Mouse (Mus musculus) gastrocnemius, adult 2 months (tissue): ENCODE results near the gene Cd7. TPM values are rescaled to one million over a fixed set of nuclear protein-coding genes. Genes with fewer than 3 reads are reported as not detected.

Experiments
- DNase-seq: peaks from one replicate; pipeline ENCODE4 v3.0.0; 2022
- H3K27ac ChIP-seq: fragments of 200-600 bp; 2 replicates; pipeline ENCODE4 v1.8.1; 2022; ENCODE audit warnings: mild to moderate bottlenecking
- H3K4me3 ChIP-seq: fragments of 200-600 bp; 2 replicates; pipeline ENCODE4 v1.8.1; 2022; ENCODE audit warnings: mild to moderate bottlenecking, moderate library complexity
- CTCF ChIP-seq: fragments of 200-600 bp; IDR thresholded peaks from 2 replicates; pipeline ENCODE4 v1.8.1; 2022; ENCODE audit warnings: antibody characterized with exemption, mild to moderate bottlenecking, moderate library complexity
- intact Hi-C: fragments of 180-260 bp; cut with DNase I; formaldehyde crosslinking; loops from one replicate; pipeline ENCODE4 v1.15.1; 2025
- total RNA-seq, 2 experiments: library from RNA; stranded (reverse); gene quantifications; 2 replicates each; pipeline ENCODE4 v1.2.3; 2021

Gene Cd7
- total RNA-seq, 2 experiments from 2014 or later: not detected

GRCm38 (mm10) chr11:120994741-120995140, 44.5 kb downstream of the Cd7 start:
- TF ChIP-seq CTCF: no peak
- no peak overlapping the region for H3K4me3 ChIP-seq
- intact Hi-C loops: no loop called here
- no peak for DNase-seq
- no peak overlapping the region; the same call in 1 of the 2 replicates for H3K27ac ChIP-seq

GRCm38 (mm10) chr11:120993586-120993985, 45.6 kb downstream of the Cd7 start:
- peak overlapping the region; percentile 100 for H3K27ac ChIP-seq
- TF ChIP-seq CTCF: no peak
- peak overlapping the region; percentile 94 for H3K4me3 ChIP-seq
- intact Hi-C loops: no loop called here
- DNase-seq: no peak

DNA sequence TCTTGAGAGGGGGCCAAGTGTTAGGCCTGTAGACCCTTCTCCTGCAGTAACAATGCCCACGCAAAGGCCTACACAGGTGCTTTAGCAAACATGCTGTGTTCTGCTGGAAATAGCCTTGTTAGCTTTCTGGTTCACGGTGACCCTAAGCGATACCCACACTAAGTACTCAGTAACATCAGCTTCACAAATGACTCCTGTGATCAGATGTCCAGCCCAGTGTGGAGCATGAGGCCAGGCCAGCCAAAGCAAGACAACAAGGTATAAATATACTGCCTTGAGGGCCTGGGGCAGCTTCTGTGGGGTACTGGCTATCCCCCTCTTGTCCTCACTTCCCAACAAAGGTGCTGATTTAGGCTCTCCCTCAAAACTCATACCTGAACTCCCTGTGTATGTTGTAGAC, 46.1 kb downstream of the Cd7 start:
- H3K4me3 ChIP-seq: peak overlapping the region; percentile 94
- intact Hi-C loops: no loop called here
- DNase-seq: peak; percentile 56
- H3K27ac ChIP-seq: peak overlapping the region; percentile 100
- no peak for TF ChIP-seq CTCF

GRCm38 (mm10) chr11:120991791-120992190, 47.4 kb downstream of the Cd7 start:
- Histone ChIP-seq H3K27ac (peak overlapping the region; percentile 100), H3K4me3 (peak overlapping the region; percentile 94)
- TF ChIP-seq CTCF: no peak
- DNase-seq: peak; percentile 68
- intact Hi-C loops: no loop called here

DNA sequence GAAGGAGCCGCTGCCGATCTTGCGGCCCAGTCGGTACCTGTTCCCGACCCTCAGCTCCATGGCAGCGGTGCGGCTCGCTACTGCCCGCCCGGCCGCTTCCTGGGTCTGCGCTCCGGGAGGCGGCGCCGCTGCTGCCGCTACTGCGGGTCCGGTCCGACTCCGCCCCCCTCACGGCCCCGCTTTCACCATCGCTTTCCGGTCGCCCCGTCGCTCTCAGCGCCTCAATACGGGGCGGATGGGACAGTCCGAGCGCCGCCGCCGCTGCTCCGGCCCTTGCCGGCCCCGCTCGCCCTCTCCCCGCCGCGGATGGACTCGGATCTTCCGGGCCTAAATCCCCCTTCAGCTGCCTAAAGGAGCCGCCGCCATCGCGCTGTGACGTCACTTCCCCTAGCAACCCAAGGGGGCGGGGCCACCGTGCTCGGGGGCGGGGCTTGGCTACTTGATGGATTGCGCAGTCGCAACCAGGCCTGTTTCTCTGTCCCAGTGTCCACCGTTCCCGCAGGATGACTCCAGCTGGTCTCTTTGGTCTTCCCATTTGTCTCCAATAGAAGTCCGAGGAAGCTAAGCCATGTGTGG, 48.2 kb downstream of the Cd7 start, which contains the start of gene Csnk1d:
TSS of gene Csnk1d (minus strand) at position 380 of the 576 bp plus-strand sequence.
- peak within 1 kb of the TSS; percentile 94 for H3K4me3 ChIP-seq
- peak within 1 kb of the TSS; percentile 100 for H3K27ac ChIP-seq
- TF ChIP-seq CTCF: 0 out of 2 replicates have a peak, but pooled peaks have one; percentile 1
- DNase-seq: peak; percentile 98
- intact Hi-C loops: no loop called here

DNA sequence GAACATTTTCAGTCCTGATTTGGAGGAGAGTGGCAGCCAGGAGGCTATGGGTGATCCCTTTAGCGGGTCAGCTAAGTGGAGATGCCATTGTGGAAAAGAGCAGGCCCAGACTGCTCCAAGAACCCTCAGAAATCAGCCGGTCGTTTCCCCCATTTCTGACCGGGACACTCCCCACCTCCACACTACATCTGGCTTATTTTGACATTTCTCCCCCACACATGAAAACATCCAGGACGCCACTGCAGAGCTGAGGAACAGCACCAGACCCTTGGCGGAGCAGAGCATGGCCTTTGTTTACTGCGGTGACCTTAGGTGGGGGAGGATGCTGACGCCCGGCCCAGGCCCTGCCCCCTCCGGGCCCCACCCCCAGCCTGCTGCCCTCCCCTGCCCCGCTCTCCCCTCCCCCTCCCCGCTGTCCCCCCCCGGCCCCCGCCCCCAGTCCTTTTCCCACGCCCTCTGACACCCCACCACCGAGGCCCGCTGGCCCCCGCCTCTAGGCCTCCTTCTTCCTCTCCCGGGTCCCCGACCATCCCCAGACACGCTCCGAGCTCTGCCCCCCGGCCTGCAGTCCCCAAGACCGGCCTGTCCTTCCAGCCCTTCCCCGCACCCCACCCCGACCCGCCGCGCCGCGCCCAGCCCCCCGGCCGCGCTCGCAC, 49.0 kb downstream of the Cd7 start:
- TF ChIP-seq CTCF: no peak
- DNase-seq: peak; percentile 78
- Histone ChIP-seq H3K4me3 (peak overlapping the region; percentile 94), H3K27ac (peak overlapping the region; percentile 100)
- intact Hi-C loops: no loop called here

- DNase-seq: no peak
- peak overlapping the region; percentile 100 for H3K27ac ChIP-seq
- peak overlapping the region; percentile 94 for H3K4me3 ChIP-seq
- TF ChIP-seq CTCF: no peak
- intact Hi-C loops: loop anchor here (10.0 kb wide), 1 partner anchor 85 kb away; no protein-coding TSS in a partner anchor
Measured at GRCm38 (mm10) chr11:120989523-120989922, 49.7 kb downstream of the Cd7 start.

DNA sequence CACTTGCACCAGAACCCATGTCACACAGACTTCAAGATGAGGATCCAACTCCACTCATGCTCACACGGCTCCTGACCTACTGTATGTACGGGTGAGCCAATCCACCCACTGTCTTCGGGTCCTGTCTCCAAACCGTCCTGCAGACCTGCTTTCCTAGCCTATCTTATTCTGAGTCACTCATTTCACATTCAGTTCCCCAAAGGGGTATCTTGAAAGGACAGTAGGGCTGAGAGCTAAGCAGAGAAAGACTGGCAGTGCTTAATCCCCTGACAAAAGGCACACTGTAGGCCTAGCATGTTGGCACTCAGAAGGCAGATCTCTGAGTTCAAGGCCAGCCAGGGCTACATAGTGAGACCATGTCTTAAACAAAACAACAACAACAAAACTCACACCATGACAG, 50.8 kb downstream of the Cd7 start:
- Histone ChIP-seq H3K4me3 (peak overlapping the region; percentile 94), H3K27ac (peak overlapping the region; percentile 100)
- intact Hi-C loops: loop anchor here (10.0 kb wide), 1 partner anchor 84 kb away; no protein-coding TSS in a partner anchor
- no peak for DNase-seq
- no peak for TF ChIP-seq CTCF

DNA sequence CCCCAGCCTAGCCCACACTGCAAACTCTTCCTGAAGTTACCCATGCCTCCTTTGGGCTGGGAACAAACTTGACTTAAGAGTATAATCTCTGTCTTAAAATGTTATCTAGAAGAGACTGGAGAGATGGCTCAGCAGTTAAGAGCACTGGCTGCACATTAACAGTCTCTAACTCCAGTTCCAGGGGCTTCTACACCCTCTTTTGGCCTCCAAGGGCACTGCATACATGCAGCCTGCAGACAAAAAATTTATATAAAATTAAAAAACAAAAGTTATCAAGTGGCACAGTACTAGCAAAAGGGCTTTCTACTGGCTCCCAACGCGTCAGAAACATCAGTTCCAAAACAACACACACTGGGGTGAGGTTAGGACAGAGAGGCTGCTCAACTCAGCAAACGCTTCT, 51.6 kb downstream of the Cd7 start:
- TF ChIP-seq CTCF: peak; percentile 56
- Histone ChIP-seq H3K27ac (peak overlapping the region; percentile 100), H3K4me3 (peak overlapping the region; percentile 26; the same call in 1 of the 2 replicates)
- intact Hi-C loops: loop anchor here (10.0 kb wide), 1 partner anchor 83 kb away; no protein-coding TSS in a partner anchor
- DNase-seq: no peak

Other genes starting within 250 kb of the Cd7 start
- gene Dus1l, start 243.0 kb downstream of the Cd7 start, total RNA-seq: 10 to 100 TPM; 31.2 to 31.5 TPM
- 10 to 100 TPM in 1 of 2 experiments, 1 to 10 TPM in 1; 6.8 to 20.0 TPM for gene Fasn, start 214.9 kb downstream of the Cd7 start, total RNA-seq
- 1 to 10 TPM; 3.4 to 3.6 TPM for gene Ccdc57, start 106.5 kb downstream of the Cd7 start, total RNA-seq
- 100 to 1,000 TPM; 295 to 479 TPM for gene Slc16a3, start 90.9 kb downstream of the Cd7 start, total RNA-seq
- 10 to 100 TPM; 50.0 to 53.7 TPM for gene Csnk1d, start 48.1 kb downstream of the Cd7 start, total RNA-seq
- gene Sectm1b, start 24.2 kb upstream of the Cd7 start, total RNA-seq: not detected
- gene Sectm1a, start 41.8 kb upstream of the Cd7 start, total RNA-seq: not detected
- gene Tex19.2, start 79.3 kb upstream of the Cd7 start, total RNA-seq: not detected
- not detected for gene Tex19.1, start 106.7 kb upstream of the Cd7 start, total RNA-seq
- gene Uts2r, start 120.9 kb upstream of the Cd7 start, total RNA-seq: 1 to 10 TPM; 1.4 to 3.1 TPM
- 1 to 10 TPM; 7.5 to 9.6 TPM for gene Hexdc, start 165.0 kb upstream of the Cd7 start, total RNA-seq
- gene Ogfod3, start 165.3 kb upstream of the Cd7 start, total RNA-seq: 10 to 100 TPM; 11.4 to 14.1 TPM
- gene Cybc1, start 189.9 kb upstream of the Cd7 start, total RNA-seq: 1 to 10 TPM; 3.3 to 3.6 TPM
- gene Narf, start 197.8 kb upstream of the Cd7 start, total RNA-seq: 100 to 1,000 TPM; 106 to 133 TPM
- 10 to 100 TPM; 30.1 to 32.9 TPM for gene Foxk2, start 220.6 kb upstream of the Cd7 start, total RNA-seq